Mouse (Mus musculus) small intestine, adult 2 months (tissue): ENCODE results near the gene Mrtfa.

Experiments used
- CTCF ChIP-seq: fragments of 200-500 bp; IDR thresholded peaks from 2 replicates; pipeline ENCODE4 v1.5.1; 2012; ENCODE audit warnings: low read depth, mild to moderate bottlenecking, control low read depth, inconsistent platforms, low read length, moderate library complexity, mixed read lengths; ENCODE audit not compliant: insufficient replicate concordance, insufficient read length; ENCODE audit errors: extremely low read depth
- POLR2A ChIP-seq: fragments of 200-500 bp; IDR thresholded peaks from 2 replicates; pipeline ENCODE4 v1.6.1; 2012; ENCODE audit warnings: low read depth, mild to moderate bottlenecking, control low read depth, inconsistent platforms, low read length, moderate library complexity

- TF ChIP-seq POLR2A (no peak), CTCF (no peak)
Observed at GRCm38 (mm10) chr15:81194791-81195190, 4.2 kb upstream of the Mrtfa start.
